Mouse (Mus musculus) limb, embryonic 13.5 days (tissue): ENCODE measurements around the gene Ptprn2. TPM values are rescaled to one million over a fixed set of nuclear protein-coding genes. Genes with fewer than 3 reads are reported as not detected.

Experiments
- ATAC-seq: fragments of 200-750 bp; cut with Nextera tagmentation; 2 replicates; pipeline ENCODE4 v1.8.0; 2017; ENCODE audit warnings: low read depth, moderate number of reproducible peaks, moderate TSS enrichment; ENCODE audit not compliant: low FRiP score
- H3K27ac ChIP-seq: fragments of 300-500 bp; sonication (generic); 2 replicates; pipeline ENCODE4 v1.5.1; 2015; ENCODE audit warnings: inconsistent platforms, mild to moderate bottlenecking, moderate library complexity
- H3K27me3 ChIP-seq: fragments of 300-500 bp; sonication (generic); 2 replicates; pipeline ENCODE4 v1.6.1; 2015; ENCODE audit warnings: mild to moderate bottlenecking, inconsistent platforms
- H3K36me3 ChIP-seq: fragments of 300-500 bp; sonication (generic); 2 replicates; pipeline ENCODE4 v1.6.1; 2015; ENCODE audit warnings: inconsistent platforms, mild to moderate bottlenecking, moderate library complexity
- H3K4me1 ChIP-seq: fragments of 300-500 bp; sonication (generic); 2 replicates; pipeline ENCODE4 v1.6.1; 2015; ENCODE audit warnings: inconsistent platforms
- H3K4me2 ChIP-seq: fragments of 300-500 bp; sonication (generic); replicated peaks from 2 replicates; pipeline ENCODE4 v1.6.1; 2015; ENCODE audit warnings: inconsistent platforms, mild to moderate bottlenecking, moderate library complexity
- H3K4me3 ChIP-seq: fragments of 300-500 bp; sonication (generic); 2 replicates; pipeline ENCODE4 v1.5.1; 2015; ENCODE audit warnings: moderate library complexity, mild to moderate bottlenecking, inconsistent platforms
- H3K9ac ChIP-seq: fragments of 300-500 bp; sonication (generic); 2 replicates; pipeline ENCODE4 v1.6.1; 2015; ENCODE audit warnings: mild to moderate bottlenecking, inconsistent platforms
- H3K9me3 ChIP-seq: fragments of 300-500 bp; sonication (generic); 2 replicates; pipeline ENCODE4 v1.6.1; 2016; ENCODE audit warnings: inconsistent platforms
- WGBS: fragments of 180-500 bp; shearing (Covaris S2); methylation state at CpG from one replicate; pipeline ENCODE4 v1.1.7; 2015; 5-methylcytosine and 5-hydroxymethylcytosine counted together
- polyA plus RNA-seq: library from polyadenylated mRNA; unstranded; fragments of >200 nt; fragmentation: Nextera tagmentation; extraction: Ambion mirVana; gene quantifications from 2 replicates; pipeline ENCODE4 v1.2.1, GENCODE M21; 2015

Ptprn2 gene
- polyA plus RNA-seq, 1 experiment from 2014 or later = 0.19 TPM

DNA sequence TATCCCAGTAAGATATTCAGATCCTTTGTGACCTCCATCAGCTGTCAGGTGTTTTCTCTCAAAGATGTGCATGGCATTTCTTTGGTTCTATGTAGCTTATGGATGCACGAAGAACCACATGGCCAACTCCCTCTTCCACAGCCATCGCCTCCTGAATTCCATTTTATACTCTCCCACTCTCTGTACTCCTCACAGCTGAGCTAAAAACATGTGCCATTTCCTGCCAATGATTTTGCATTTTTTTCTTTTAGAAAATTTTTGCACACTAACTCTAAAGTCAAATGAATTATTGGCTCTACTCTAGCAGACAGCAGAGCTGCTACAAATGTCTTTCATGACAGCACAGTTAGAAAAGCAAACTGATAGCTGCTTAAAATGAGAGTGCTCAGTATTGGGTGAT lies 320.6 kb downstream of the Ptprn2 start:
- 90% methylated on average over 2 of the region's 2 CpGs for WGBS
- Histone ChIP-seq H3K27me3 (no peaks in the 10 kb centered on the region), H3K9me3 (no peaks in the 10 kb centered on the region), H3K4me1 (no peaks in the 10 kb centered on the region), H3K9ac (no peak overlapping the region), H3K27ac (no peak overlapping the region), H3K36me3 (no peaks in the 10 kb centered on the region), H3K4me2 (no peak overlapping the region), H3K4me3 (no peak overlapping the region)
- no peak for ATAC-seq

DNA sequence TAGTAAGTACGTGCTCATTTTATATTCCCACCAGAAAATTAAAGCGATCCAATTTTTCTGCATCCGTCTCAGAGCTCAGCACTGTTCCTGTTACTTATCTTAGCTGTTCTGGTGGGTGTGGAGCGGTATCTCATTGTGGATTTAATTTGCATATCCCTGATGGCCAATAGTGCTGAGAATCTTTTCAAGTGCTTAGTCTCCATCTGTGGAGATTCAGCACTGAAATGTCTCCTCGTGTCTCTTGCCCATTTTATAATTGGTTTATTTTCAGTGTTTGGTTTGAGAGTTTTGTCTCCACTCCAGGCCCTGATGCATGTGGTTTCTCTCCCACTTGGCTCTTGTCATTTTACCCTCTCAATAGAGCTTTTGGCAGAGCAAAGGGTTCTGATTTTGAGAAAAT lies 327.5 kb downstream of the Ptprn2 start:
- 90% methylated on average over 5 of the region's 5 CpGs for WGBS
- no peaks in the 10 kb centered on the region for H3K9me3 ChIP-seq
- ATAC-seq = no peak

DNA sequence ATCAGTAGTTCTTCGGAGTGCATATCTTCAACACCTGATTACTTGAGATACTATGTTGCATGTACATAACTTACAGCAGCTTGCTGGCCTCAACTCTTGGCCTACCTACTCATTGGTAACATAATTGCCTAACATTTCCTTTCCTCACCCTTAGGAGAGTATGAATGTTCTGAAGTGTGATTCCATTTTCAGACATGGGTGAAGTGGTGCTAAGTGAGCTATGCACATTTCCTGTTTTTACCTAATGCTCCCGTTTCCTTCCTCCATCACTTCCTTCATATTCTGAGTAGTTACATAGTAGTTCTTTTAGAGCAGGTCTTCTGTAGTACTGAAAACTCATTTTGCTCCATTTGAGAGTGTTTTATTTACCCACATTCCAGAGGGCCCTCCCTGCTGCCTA lies 334.3 kb downstream of the Ptprn2 start:
- H3K27me3 ChIP-seq = no peaks in the 10 kb centered on the region
- H3K4me3 ChIP-seq = no peak overlapping the region
- no peak for ATAC-seq
- H3K4me1 ChIP-seq = no peaks in the 10 kb centered on the region
- no peaks in the 10 kb centered on the region for H3K36me3 ChIP-seq
- 89% methylated on average over 2 of the region's 2 CpGs for WGBS
- H3K9ac ChIP-seq = no peak overlapping the region
- H3K9me3 ChIP-seq = no peaks in the 10 kb centered on the region
- H3K27ac ChIP-seq = no peak overlapping the region
- H3K4me2 ChIP-seq = no peak overlapping the region

More for the DNA sequence above, 327.5 kb downstream of the Ptprn2 start:
- Histone ChIP-seq H3K4me3 (no peak overlapping the region), H3K9ac (no peak overlapping the region), H3K27ac (no peak overlapping the region), H3K4me1 (no peaks in the 10 kb centered on the region), H3K4me2 (no peak overlapping the region), H3K36me3 (no peaks in the 10 kb centered on the region), H3K27me3 (no peaks in the 10 kb centered on the region)

DNA sequence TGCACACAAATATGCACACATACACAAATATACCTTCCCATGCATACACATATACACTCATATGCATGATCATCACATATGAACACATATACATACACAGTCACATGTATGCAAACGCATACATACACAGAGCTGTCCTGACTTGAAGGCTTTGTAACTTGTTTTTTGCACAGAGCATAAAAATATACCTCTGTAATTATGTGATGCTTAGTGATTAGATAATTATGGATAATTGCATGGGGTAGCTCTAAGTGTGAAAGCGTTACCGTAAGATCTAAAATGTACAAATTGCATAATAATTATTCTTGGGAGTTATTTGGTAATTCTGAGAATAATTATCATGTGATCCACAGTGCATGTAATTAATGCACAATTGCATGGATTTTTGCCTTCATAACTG lies 337.8 kb downstream of the Ptprn2 start:
- H3K27ac ChIP-seq = no peak overlapping the region
- ATAC-seq = no peak
- H3K4me2 ChIP-seq = no peak overlapping the region
- no peaks in the 10 kb centered on the region for H3K27me3 ChIP-seq
- H3K4me3 ChIP-seq = no peak overlapping the region
- H3K9me3 ChIP-seq = no peaks in the 10 kb centered on the region
- 90% methylated on average over 3 of the region's 3 CpGs for WGBS
- no peak overlapping the region for H3K9ac ChIP-seq
- no peaks in the 10 kb centered on the region for H3K4me1 ChIP-seq
- no peaks in the 10 kb centered on the region for H3K36me3 ChIP-seq

DNA sequence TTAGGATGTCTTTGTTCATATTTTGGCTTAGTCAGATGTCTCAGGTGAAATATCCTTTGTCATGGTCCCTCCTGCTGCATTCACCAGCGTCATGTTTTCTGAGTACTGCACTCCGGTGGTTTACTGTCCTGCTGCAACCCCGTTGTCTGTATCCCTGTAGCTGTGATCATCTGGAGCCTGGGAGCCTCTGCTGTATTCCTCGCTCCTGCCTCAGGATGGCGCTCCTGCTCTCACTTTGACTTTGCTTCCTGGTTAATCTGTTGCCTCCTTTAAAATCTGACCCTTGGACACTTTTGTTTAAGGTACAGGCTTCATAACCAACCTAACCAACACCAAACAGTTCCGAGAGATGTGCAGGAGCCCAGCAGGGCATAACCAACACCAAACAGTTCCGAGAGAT lies 342.2 kb downstream of the Ptprn2 start:
- no peak for ATAC-seq
- Histone ChIP-seq H3K4me2 (no peak overlapping the region), H3K4me3 (no peak overlapping the region), H3K9me3 (no peaks in the 10 kb centered on the region), H3K36me3 (no peaks in the 10 kb centered on the region), H3K9ac (no peak overlapping the region), H3K27me3 (no peaks in the 10 kb centered on the region), H3K4me1 (no peaks in the 10 kb centered on the region), H3K27ac (no peak overlapping the region)
- WGBS = 52% methylated on average over 7 of the region's 7 CpGs

DNA sequence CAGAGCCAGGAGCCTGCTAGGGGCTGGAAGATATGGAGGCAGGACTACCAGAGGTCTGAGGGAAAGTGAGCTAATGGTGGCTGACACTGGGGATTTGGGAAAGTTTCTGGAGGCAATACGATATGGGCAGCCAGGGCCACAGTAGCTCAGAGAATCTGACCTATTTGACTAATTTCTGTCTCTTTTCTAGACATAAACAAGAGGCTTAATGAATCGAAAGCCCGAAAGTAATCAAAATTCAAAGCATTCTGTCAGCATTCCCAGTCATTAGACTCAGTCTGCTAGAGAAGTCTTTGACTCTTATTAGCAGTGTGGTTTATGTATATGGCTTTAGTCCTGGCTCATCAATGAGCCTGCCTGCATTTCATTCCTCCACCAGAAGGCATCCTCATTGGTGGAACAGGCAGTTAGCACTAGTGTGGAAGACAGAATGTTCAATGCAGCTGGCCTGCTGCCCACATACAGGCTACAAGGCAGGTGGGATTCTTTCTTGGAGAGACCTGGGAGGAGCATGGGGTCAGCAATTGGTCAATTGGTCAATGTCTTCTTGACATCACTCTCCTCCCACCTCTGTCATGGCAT lies 353.2 kb downstream of the Ptprn2 start:
- H3K4me3 ChIP-seq = no peak overlapping the region
- no peak overlapping the region for H3K4me2 ChIP-seq
- H3K27me3 ChIP-seq = no peaks in the 10 kb centered on the region
- no peak overlapping the region for H3K27ac ChIP-seq
- no peaks in the 10 kb centered on the region for H3K36me3 ChIP-seq
- no peak for ATAC-seq
- H3K9ac ChIP-seq = no peak overlapping the region
- 77% methylated on average over 3 of the region's 3 CpGs for WGBS
- H3K4me1 ChIP-seq = no peaks in the 10 kb centered on the region
- no peaks in the 10 kb centered on the region for H3K9me3 ChIP-seq

DNA sequence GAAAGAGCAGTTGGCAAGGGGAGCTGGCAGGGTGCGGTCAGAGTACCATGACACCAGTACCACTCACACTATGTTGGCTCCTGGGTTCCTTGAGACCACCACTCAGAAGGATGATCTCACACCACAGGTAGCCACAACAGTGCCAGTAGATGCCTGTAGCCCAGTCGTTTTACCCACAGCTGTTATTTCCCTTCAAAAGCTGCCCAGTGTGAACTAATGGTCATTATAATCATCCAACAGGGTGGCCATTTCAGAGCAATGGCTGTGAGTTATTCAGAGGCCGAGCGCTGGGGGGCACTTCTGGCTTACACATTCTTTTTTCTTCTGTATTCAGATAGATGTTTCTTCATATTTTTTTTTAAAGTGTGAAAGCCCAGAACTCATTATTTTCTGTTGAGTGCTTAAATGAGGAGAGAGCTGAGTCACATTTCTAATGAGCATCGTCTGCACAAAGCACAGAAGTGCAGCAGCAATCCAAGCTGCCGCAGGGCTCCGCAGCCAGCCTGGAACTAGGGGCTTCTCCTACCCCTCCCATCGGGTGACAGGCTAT lies 357.3 kb downstream of the Ptprn2 start:
- H3K4me2 ChIP-seq = no peak overlapping the region
- H3K27ac ChIP-seq = no peak overlapping the region
- H3K4me1 ChIP-seq = no peaks in the 10 kb centered on the region
- no peak overlapping the region for H3K4me3 ChIP-seq
- no peak overlapping the region for H3K9ac ChIP-seq
- no peak for ATAC-seq
- no peaks in the 10 kb centered on the region for H3K27me3 ChIP-seq
- no peaks in the 10 kb centered on the region for H3K36me3 ChIP-seq
- no peaks in the 10 kb centered on the region for H3K9me3 ChIP-seq
- whole genome bisulfite sequencing = 69% methylated on average over 8 of the region's 8 CpGs

DNA sequence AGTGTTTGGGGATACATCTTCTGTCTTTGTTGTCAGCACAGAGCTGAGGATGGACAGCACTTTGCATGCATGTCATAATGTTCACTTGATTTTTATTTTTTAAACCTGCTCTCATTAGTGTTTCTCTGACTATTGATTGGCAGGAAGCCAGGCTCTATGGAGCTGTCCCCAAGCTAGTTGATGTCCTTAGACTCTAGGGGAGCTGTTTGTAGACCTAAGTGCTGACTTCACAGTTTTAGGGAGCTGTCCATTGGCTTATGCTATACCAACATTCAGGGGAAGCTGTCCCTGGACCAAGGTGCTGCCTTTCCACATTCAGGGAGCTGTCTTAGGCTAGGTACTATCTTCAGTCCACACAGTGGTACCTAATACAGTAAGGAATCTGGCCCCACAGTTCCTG lies 360.7 kb downstream of the Ptprn2 start:
- Histone ChIP-seq H3K9ac (no peak overlapping the region), H3K4me1 (no peaks in the 10 kb centered on the region), H3K27ac (no peak overlapping the region), H3K36me3 (no peaks in the 10 kb centered on the region), H3K9me3 (no peaks in the 10 kb centered on the region), H3K4me3 (no peak overlapping the region), H3K4me2 (no peak overlapping the region), H3K27me3 (no peaks in the 10 kb centered on the region)
- ATAC-seq = no peak

DNA sequence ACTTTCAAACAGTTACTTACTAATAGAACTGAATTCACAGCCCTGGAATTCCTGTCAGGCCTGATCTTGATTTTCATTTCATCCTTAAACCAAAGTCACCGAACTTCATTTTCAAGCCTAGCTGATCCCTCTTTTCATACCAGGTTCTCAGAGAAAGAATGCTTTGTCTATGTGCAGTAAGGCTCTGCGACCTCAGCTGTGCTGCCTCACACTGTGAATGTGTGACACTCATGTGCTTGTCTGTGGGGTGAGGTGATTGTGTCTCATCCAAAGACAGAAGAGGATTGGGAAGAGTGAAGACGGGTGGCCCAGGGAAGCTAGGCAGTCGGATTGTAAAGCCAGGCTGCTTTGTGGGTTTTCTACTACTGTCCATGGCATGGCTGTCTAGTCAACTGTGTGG lies 361.5 kb downstream of the Ptprn2 start:
- Histone ChIP-seq H3K4me1 (no peaks in the 10 kb centered on the region), H3K27ac (no peak overlapping the region), H3K4me2 (no peak overlapping the region), H3K9ac (no peak overlapping the region), H3K4me3 (no peak overlapping the region), H3K27me3 (no peaks in the 10 kb centered on the region), H3K9me3 (no peaks in the 10 kb centered on the region), H3K36me3 (no peaks in the 10 kb centered on the region)
- 90% methylated on average over 4 of the region's 4 CpGs for WGBS
- ATAC-seq = no peak

DNA sequence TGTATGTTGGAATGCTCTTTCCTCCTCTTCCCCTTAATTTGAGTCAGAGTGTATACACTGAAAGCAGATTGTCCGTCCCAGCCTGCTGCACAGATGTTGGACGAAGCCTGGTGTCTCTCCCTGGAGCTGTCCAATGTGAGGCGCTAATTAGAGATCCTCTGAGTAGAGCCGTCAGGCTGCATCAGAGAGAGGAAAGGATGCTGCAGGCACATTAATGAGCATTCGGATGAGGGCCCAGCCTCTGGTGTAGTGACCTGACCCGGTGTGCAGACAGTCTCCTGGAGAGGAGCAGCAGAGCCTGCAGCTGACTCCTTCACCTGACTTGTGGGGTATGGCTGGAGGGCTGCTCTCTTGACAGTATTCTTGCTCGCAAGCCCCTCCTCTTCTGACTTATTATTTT lies 370.8 kb downstream of the Ptprn2 start:
- no peak for ATAC-seq

DNA sequence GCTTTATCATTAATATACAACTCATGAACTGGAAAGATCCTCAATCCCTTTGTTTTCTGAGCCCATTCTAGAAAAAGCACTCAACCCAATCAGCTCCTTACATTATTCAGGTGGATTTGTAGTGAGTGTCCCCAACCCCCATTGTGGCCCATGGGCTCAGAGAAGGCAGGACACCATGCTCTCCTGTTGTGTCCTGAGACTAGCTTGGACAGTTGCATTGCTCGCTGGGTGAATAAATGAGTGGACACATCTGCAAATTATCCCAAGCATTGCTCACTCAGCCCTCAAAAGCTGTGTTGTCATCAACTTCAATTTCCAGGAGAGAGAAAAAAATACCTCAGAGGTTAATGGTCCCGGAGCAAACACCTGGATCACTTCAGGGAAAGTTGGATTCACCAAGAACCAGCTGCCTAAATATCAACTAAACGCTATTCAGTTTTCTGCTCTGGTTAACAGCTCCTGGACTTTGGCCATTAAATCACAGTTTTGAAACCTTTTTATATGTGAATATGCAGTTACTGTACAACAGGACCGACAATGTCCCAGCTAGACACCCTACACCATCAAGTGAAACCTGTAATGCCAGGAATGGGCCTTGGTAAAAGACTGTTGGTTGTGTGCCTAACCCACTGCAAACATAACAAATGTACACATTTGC lies 376.0 kb downstream of the Ptprn2 start:
- H3K9me3 ChIP-seq = no peaks in the 10 kb centered on the region
- no peak overlapping the region for H3K9ac ChIP-seq
- no peak overlapping the region for H3K4me2 ChIP-seq
- no peak overlapping the region for H3K4me3 ChIP-seq
- H3K4me1 ChIP-seq = no peaks in the 10 kb centered on the region
- no peak for ATAC-seq
- WGBS = 77% methylated on average over 4 of the region's 4 CpGs
- no peaks in the 10 kb centered on the region for H3K36me3 ChIP-seq
- no peak overlapping the region for H3K27ac ChIP-seq
- no peaks in the 10 kb centered on the region for H3K27me3 ChIP-seq

More for the DNA sequence above, 370.8 kb downstream of the Ptprn2 start:
- Histone ChIP-seq H3K4me2 (no peak overlapping the region), H3K4me3 (no peak overlapping the region), H3K27ac (no peak overlapping the region), H3K27me3 (no peaks in the 10 kb centered on the region), H3K9ac (no peak overlapping the region), H3K36me3 (no peaks in the 10 kb centered on the region), H3K9me3 (no peaks in the 10 kb centered on the region), H3K4me1 (no peaks in the 10 kb centered on the region)
- 55% methylated on average over 7 of the region's 7 CpGs for WGBS

DNA sequence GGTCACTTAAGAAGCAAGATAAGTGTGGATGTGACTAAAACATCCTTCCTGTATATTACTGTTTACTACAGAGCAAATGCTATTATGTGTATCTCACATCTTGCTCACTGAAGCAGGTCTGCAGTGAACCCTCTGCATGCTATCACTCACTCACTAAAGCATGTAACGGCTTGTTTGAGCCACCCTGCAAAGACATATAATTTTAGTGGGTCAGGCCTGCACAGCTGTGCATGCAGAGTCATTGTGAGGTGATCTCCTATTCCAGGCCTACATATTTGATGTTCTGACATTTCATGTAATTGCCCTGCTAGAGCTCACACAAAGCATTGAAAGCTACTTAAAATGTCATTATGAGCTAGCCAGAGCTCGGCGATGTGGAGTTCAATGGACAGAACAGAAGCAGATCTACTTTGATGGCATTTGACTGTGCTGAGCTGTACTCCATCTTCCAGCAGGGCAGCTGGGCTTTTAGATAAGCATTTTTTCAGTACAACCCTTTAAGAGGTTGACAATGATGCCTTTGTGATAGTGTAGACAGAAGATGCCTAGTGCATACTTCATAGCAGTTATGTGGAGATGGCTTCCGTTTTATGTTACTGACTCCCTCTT lies 377.9 kb downstream of the Ptprn2 start:
- H3K36me3 ChIP-seq = no peaks in the 10 kb centered on the region
- H3K27me3 ChIP-seq = no peaks in the 10 kb centered on the region
- H3K9me3 ChIP-seq = no peaks in the 10 kb centered on the region
- no peak overlapping the region for H3K4me2 ChIP-seq
- WGBS = 74% methylated on average over 4 of the region's 4 CpGs
- no peak overlapping the region for H3K27ac ChIP-seq
- no peak overlapping the region for H3K9ac ChIP-seq
- H3K4me1 ChIP-seq = no peaks in the 10 kb centered on the region
- no peak for ATAC-seq
- no peak overlapping the region for H3K4me3 ChIP-seq
